Mouse (Mus musculus): ENCODE results near the gene Iqcc.

DNA sequence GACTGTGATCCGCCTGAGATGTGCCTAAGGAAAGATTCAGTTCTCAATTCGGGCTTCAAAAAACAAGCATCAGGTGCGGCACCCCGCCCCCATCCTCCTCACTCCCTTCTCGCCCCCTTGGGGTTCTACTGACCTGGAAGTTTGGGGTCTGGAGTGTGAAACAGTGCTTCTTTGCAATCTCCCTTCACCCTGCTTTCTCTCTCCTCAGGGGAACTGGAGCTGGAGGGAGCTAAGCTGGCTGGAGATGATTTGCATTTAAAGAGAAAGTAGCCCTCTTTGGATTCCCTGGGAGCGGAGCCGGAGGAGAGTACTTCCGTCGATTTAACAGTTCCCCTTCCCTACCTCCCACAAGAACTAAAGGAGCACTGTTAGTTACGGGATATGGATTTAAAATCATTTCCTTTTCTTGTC lies 4.8 kb upstream of the Iqcc start, which contains the start of gene Ccdc28b:
- TF ChIP-seq CTCF (IDR thresholded peaks at IDR 0.05; ENCODE audit: borderline replicate concordance, insufficient read depth, low read depth, low read length) = no peak
- peak; percentile 65; the same call in 1 of the 2 replicates for TF ChIP-seq POLR2A (IDR thresholded peaks at IDR 0.05; ENCODE audit: borderline replicate concordance, insufficient read depth, low read length)

Data from cerebellum, adult 2 months (tissue).